Mouse (Mus musculus) stomach, embryonic 14.5 days (tissue): ENCODE data around the gene Tbx4. TPM values are rescaled to one million over a fixed set of nuclear protein-coding genes. Genes with fewer than 3 reads are reported as not detected.

Experiments used
- ATAC-seq: fragments of 200-750 bp; cut with Nextera tagmentation; 2 replicates; pipeline ENCODE4 v1.8.0; 2017; ENCODE audit warnings: low read depth, moderate TSS enrichment; ENCODE audit not compliant: insufficient number of reproducible peaks, insufficient read depth, low FRiP score
- H3K27ac ChIP-seq: fragments of 300-500 bp; sonication (generic); 2 replicates; pipeline ENCODE4 v1.5.1; 2014; ENCODE audit warnings: mild to moderate bottlenecking, low read length, moderate library complexity, mixed read lengths
- H3K27me3 ChIP-seq: fragments of 300-500 bp; sonication (generic); 2 replicates; pipeline ENCODE4 v1.6.1; 2014; ENCODE audit warnings: low read length, control low read depth, mixed read lengths; ENCODE audit not compliant: control insufficient read depth, insufficient read depth
- H3K36me3 ChIP-seq: fragments of 300-500 bp; sonication (generic); 2 replicates; pipeline ENCODE4 v1.6.1; 2014; ENCODE audit warnings: mild to moderate bottlenecking, control low read depth, low read length, moderate library complexity, mixed read lengths; ENCODE audit not compliant: control insufficient read depth, insufficient read depth
- H3K4me1 ChIP-seq: fragments of 300-500 bp; sonication (generic); 2 replicates; pipeline ENCODE4 v1.6.1; 2014; ENCODE audit warnings: low read length, control low read depth, mixed read lengths; ENCODE audit not compliant: control insufficient read depth, insufficient read depth
- H3K4me2 ChIP-seq: fragments of 300-500 bp; sonication (generic); replicated peaks from 2 replicates; pipeline ENCODE4 v1.6.1; 2014; ENCODE audit warnings: low read depth, low read length, control low read depth
- H3K4me3 ChIP-seq: fragments of 300-500 bp; sonication (generic); 2 replicates; pipeline ENCODE4 v1.5.1; 2014; ENCODE audit warnings: low read depth, low read length, control low read depth
- H3K9ac ChIP-seq: fragments of 300-500 bp; sonication (generic); replicated peaks from 2 replicates; pipeline ENCODE4 v1.6.1; 2014; ENCODE audit warnings: low read depth, mild to moderate bottlenecking, control low read depth, low read length, moderate library complexity, mixed read lengths
- H3K9me3 ChIP-seq: fragments of 300-500 bp; sonication (generic); 2 replicates; pipeline ENCODE4 v1.6.1; 2016; ENCODE audit warnings: low read depth, low read length, control low read depth; ENCODE audit not compliant: control insufficient read depth
- WGBS: fragments of 180-500 bp; shearing (Covaris S2); extraction: QIAGEN DNeasy Blood & Tissue Kit; methylation state at CpG from one replicate; pipeline ENCODE4 v1.1.7; 2014; 5-methylcytosine and 5-hydroxymethylcytosine counted together
- polyA plus RNA-seq: library from polyadenylated mRNA; unstranded; fragments of >200 nt; fragmentation: Nextera tagmentation; extraction: Ambion mirVana; gene quantifications from 2 replicates; pipeline ENCODE4 v1.2.1, GENCODE M21; 2014

Gene Tbx4
- polyA plus RNA-seq, 1 experiment from 2014 or later = not detected

DNA sequence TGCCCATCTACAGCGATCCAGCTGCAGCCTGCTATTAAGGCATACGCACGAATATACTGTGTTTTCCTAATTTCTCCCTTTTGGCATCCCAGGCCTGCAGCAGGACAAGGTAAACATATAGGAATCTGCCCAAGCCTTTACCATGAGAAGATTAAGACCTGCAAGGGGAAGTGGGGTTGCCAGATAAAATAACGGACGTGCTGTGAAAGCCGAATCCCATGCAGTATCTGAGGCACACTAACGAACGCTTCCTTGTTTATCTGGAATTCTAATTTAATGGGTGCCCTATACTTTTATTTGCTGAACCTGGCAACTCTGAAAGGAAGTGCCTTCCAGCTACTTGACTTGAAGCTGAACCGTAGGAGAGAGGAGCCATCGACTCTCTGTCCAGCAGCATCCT, 70.2 kb downstream of the Tbx4 start:
- ATAC-seq = no peak
- 70% methylated on average over 10 of the region's 10 CpGs for WGBS
- Histone ChIP-seq H3K4me2 (no peak overlapping the region), H3K9ac (no peak overlapping the region), H3K27ac (no peak overlapping the region), H3K27me3 (no peaks in the 10 kb centered on the region), H3K4me3 (no peak overlapping the region), H3K36me3 (no peaks in the 10 kb centered on the region), H3K9me3 (no peaks in the 10 kb centered on the region), H3K4me1 (no peaks in the 10 kb centered on the region)

DNA sequence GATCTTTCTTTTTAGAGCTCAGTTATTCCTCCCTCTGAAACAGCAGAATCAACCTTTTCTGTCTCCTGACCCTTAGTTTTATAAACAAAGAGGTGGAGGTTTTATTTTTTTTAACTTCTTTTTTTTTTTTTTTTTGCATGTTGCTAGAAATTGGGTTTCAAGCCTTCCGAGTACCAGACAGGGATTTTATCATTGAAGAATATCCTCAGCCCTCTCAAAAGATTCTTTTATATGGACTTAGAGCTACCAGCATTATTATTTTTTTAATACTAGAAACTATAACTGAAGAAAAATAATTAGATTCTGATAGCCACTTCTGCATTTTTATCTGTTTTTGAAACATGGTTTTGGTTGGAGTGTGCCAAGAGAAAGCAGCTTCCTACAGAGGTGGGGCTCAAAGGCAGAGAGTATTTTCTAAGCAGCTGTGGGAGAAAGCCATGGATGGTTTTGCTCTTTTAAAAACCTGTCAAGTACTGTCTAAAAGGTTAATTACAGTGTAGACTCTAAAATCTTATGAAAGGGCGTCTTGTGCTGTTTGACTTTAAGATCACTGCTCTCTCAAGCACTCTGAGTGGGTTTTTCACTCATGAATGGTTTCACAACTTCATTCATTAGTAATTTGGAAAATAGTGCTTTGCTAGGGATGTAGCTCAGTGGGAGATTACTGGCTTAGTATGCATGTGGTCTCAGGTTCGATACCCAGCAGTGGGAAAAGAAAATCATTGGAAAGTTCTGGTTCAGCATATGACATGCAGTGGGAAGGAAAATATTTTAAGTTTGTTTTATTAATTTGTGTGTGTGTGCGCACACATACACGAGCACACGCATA, 70.9 kb downstream of the Tbx4 start:
- ATAC-seq = no peak
- Histone ChIP-seq H3K27ac (no peak overlapping the region), H3K36me3 (no peaks in the 10 kb centered on the region), H3K4me1 (no peaks in the 10 kb centered on the region), H3K9ac (no peak overlapping the region), H3K27me3 (no peaks in the 10 kb centered on the region), H3K9me3 (no peaks in the 10 kb centered on the region), H3K4me3 (no peak overlapping the region), H3K4me2 (no peak overlapping the region)
- WGBS = 82% methylated on average over 6 of the region's 6 CpGs

DNA sequence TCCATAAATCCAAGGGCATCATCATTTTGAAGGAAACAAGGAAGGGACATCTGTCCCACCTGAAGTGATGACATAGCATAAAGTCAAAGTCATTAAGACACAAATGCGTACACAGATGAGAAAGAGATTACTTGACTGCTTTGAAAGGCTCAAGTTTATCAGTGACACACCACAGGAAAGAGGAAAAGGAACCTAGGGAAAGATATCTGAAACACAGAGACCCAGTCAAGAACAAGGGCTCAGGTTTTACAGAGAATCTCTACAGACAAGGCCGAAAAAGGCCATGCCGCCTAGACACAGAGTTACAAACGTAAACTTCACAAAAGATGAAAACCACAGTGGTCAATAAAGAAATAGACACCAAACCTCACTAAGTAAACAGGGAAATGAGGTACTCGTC, 73.6 kb downstream of the Tbx4 start:
- WGBS = 77% methylated on average over 5 of the region's 5 CpGs
- Histone ChIP-seq H3K36me3 (no peaks in the 10 kb centered on the region), H3K9ac (no peak overlapping the region), H3K27me3 (no peaks in the 10 kb centered on the region), H3K27ac (no peak overlapping the region), H3K4me3 (no peak overlapping the region), H3K9me3 (no peaks in the 10 kb centered on the region), H3K4me1 (no peaks in the 10 kb centered on the region), H3K4me2 (no peak overlapping the region)
- ATAC-seq = no peak

DNA sequence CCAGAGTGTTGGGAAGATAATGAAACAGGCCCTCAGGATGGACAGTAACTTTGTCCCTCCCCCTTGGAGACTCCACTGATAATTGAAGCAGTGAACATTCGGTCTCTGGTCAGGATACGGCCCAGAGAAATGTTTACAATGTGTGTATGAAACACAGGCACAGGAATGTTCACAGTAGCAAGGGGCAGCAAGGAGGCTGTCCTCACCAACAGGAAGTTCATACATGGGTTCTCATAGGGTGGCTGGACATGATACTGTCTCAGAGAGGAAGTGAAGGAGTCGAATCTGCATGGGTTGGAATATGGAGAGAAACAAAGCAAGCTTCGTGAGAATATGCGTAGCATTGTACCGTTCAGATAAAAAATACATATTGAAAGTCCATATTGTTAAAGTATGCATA, 74.1 kb downstream of the Tbx4 start:
- H3K4me1 ChIP-seq = no peaks in the 10 kb centered on the region
- no peak overlapping the region for H3K9ac ChIP-seq
- H3K27ac ChIP-seq = no peak overlapping the region
- H3K4me3 ChIP-seq = no peak overlapping the region
- no peaks in the 10 kb centered on the region for H3K9me3 ChIP-seq
- H3K4me2 ChIP-seq = no peak overlapping the region
- ATAC-seq = no peak
- no peaks in the 10 kb centered on the region for H3K27me3 ChIP-seq
- H3K36me3 ChIP-seq = no peaks in the 10 kb centered on the region
- WGBS = 67% methylated on average over 6 of the region's 6 CpGs

DNA sequence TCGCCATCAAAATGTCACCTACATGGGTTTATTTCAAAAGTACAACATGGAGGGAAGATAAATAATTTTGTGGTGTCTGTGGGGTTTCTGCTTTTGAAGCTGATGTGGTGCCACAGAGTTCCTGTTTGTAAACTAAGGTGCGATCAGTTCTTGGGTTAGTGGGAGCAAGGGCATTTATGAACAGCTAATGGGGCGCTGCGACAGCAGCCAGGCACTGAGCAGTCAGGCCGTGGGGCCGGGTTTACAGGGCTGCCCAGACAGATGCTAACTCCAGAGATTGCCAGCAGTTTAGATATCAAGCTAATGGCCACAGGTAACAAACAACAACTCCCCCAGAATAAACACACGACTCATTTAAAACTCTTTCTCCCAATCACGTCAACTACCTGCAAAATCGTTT, 75.3 kb downstream of the Tbx4 start:
- H3K4me1 ChIP-seq = no peaks in the 10 kb centered on the region
- H3K4me2 ChIP-seq = no peak overlapping the region
- no peak overlapping the region for H3K27ac ChIP-seq
- H3K4me3 ChIP-seq = no peak overlapping the region
- no peaks in the 10 kb centered on the region for H3K9me3 ChIP-seq
- WGBS = 49% methylated on average over 9 of the region's 9 CpGs
- H3K9ac ChIP-seq = no peak overlapping the region
- no peak for ATAC-seq
- no peaks in the 10 kb centered on the region for H3K27me3 ChIP-seq
- no peaks in the 10 kb centered on the region for H3K36me3 ChIP-seq

Other genes starting within 250 kb of the Tbx4 start
- 5.8 and 6.8 TPM in 2 replicates for gene Tbx2, start 53.9 kb upstream of the Tbx4 start, polyA plus RNA-seq
- not detected in 2 replicates for gene Gm11444, start 36.1 kb upstream of the Tbx4 start, polyA plus RNA-seq